Mouse (Mus musculus) limb, embryonic 12.5 days (tissue): ENCODE data around the gene Tnfrsf1a. TPM values are rescaled to one million over a fixed set of nuclear protein-coding genes. Genes with fewer than 3 reads are reported as not detected.

ENCODE experiments used
- ATAC-seq: fragments of 200-750 bp; cut with Nextera tagmentation; 2 replicates; pipeline ENCODE4 v1.8.0; 2017; ENCODE audit warnings: low read depth, moderate TSS enrichment; ENCODE audit not compliant: insufficient number of reproducible peaks, insufficient read depth, low FRiP score, low TSS enrichment
- H3K27ac ChIP-seq: fragments of 300-500 bp; sonication (generic); 2 replicates; pipeline ENCODE4 v1.5.1; 2016; ENCODE audit warnings: mild to moderate bottlenecking, moderate library complexity
- H3K27me3 ChIP-seq: fragments of 300-500 bp; sonication (generic); 2 replicates; pipeline ENCODE4 v1.6.1; 2016; ENCODE audit warnings: mild to moderate bottlenecking, moderate library complexity
- H3K36me3 ChIP-seq: fragments of 300-500 bp; sonication (generic); 2 replicates; pipeline ENCODE4 v1.6.1; 2016; ENCODE audit warnings: mild to moderate bottlenecking, moderate library complexity
- H3K4me1 ChIP-seq: fragments of 300-500 bp; sonication (generic); replicated peaks from 2 replicates; pipeline ENCODE4 v1.6.1; 2016
- H3K4me2 ChIP-seq: fragments of 300-500 bp; sonication (generic); 2 replicates; pipeline ENCODE4 v1.6.1; 2016; ENCODE audit warnings: mild to moderate bottlenecking, moderate library complexity
- H3K4me3 ChIP-seq: fragments of 300-500 bp; sonication (generic); replicated peaks from 2 replicates; pipeline ENCODE4 v1.5.1; 2016; ENCODE audit warnings: mild to moderate bottlenecking
- H3K9ac ChIP-seq: fragments of 300-500 bp; sonication (generic); replicated peaks from 2 replicates; pipeline ENCODE4 v1.6.1; 2016; ENCODE audit warnings: mild to moderate bottlenecking, moderate library complexity
- H3K9me3 ChIP-seq: fragments of 300-500 bp; sonication (generic); 2 replicates; pipeline ENCODE4 v1.6.1; 2016; ENCODE audit warnings: mild to moderate bottlenecking, moderate library complexity
- WGBS: fragments of 180-500 bp; shearing (Covaris S2); methylation state at CpG from one replicate; pipeline ENCODE4 v1.1.7; 2016; 5-methylcytosine and 5-hydroxymethylcytosine counted together
- polyA plus RNA-seq: library from polyadenylated mRNA; unstranded; fragments of >200 nt; fragmentation: Nextera tagmentation; extraction: Ambion mirVana; gene quantifications from 2 replicates; pipeline ENCODE4 v1.2.1, GENCODE M21; 2016

The Tnfrsf1a gene
- polyA plus RNA-seq, 1 experiment from 2014 or later, result 50.3 TPM

- no peak for ATAC-seq
- Histone ChIP-seq H3K4me1 (peaks cover 40% of the 10 kb centered on the region), H3K9me3 (no peaks in the 10 kb centered on the region), H3K4me3 (no peak overlapping the region), H3K9ac (no peak overlapping the region), H3K4me2 (no peak overlapping the region), H3K27me3 (peaks cover 38% of the 10 kb centered on the region), H3K27ac (no peak overlapping the region), H3K36me3 (peaks cover 25% of the 10 kb centered on the region)
- WGBS, result 81% methylated on average over 5 of the region's 5 CpGs
These were observed 16.4 kb downstream of the Tnfrsf1a start for GRCm38 (mm10) chr6:125365522-125365921.

- Histone ChIP-seq H3K27ac (no peak overlapping the region), H3K27me3 (peaks cover 32% of the 10 kb centered on the region), H3K4me3 (no peak overlapping the region), H3K9ac (no peak overlapping the region), H3K9me3 (no peaks in the 10 kb centered on the region), H3K4me2 (no peak overlapping the region), H3K4me1 (peaks cover 40% of the 10 kb centered on the region), H3K36me3 (peaks cover 19% of the 10 kb centered on the region)
- WGBS, result 80% methylated on average over 1 of the region's 1 CpGs
- no peak for ATAC-seq
These were observed 17.0 kb downstream of the Tnfrsf1a start for GRCm38 (mm10) chr6:125366133-125366532.

GRCm38 (mm10) chr6:125367758-125368371 lies 18.7 kb downstream of the Tnfrsf1a start:
- H3K36me3 ChIP-seq, result 0 out of 2 replicates have a peak, but pooled peaks cover 2% of the 10 kb centered on the region
- H3K9me3 ChIP-seq, result no peaks in the 10 kb centered on the region
- H3K4me3 ChIP-seq, result no peak overlapping the region
- peaks cover 28% of the 10 kb centered on the region for H3K27me3 ChIP-seq
- no peak overlapping the region for H3K4me2 ChIP-seq
- WGBS, result 55% methylated on average over 4 of the region's 4 CpGs
- H3K9ac ChIP-seq, result no peak overlapping the region
- peak overlapping the region; percentile 35; the same call in 1 of the 2 replicates for H3K27ac ChIP-seq
- ATAC-seq, result no peak
- peaks cover 36% of the 10 kb centered on the region for H3K4me1 ChIP-seq

DNA sequence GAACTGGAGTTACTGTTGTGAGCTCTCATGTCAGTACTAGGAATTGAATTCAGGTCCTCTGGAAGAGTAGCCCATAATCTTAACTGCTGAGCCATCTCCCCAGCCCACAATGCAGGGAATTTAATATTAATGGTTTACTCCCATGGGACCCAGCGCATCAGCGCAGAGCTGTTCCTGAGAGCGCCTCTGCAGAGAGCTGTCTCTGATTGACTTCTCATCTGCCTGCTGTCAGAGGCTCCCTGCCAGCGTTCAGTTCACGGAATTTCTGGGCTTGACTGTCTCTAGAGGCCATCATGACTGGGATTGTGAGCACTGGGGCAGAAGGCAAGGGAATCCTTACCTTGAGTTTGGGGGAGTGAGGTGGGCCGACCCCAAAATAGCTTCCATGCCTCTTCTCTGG lies 27.9 kb downstream of the Tnfrsf1a start:
- peaks cover 79% of the 10 kb centered on the region for H3K27me3 ChIP-seq
- no peaks in the 10 kb centered on the region for H3K36me3 ChIP-seq
- 66% methylated on average over 6 of the region's 6 CpGs for WGBS
- no peaks in the 10 kb centered on the region for H3K9me3 ChIP-seq
- H3K4me1 ChIP-seq, result peaks cover 22% of the 10 kb centered on the region
- H3K4me2 ChIP-seq, result no peak overlapping the region
- no peak overlapping the region for H3K4me3 ChIP-seq
- H3K9ac ChIP-seq, result no peak overlapping the region
- ATAC-seq, result no peak
- no peak overlapping the region for H3K27ac ChIP-seq

DNA sequence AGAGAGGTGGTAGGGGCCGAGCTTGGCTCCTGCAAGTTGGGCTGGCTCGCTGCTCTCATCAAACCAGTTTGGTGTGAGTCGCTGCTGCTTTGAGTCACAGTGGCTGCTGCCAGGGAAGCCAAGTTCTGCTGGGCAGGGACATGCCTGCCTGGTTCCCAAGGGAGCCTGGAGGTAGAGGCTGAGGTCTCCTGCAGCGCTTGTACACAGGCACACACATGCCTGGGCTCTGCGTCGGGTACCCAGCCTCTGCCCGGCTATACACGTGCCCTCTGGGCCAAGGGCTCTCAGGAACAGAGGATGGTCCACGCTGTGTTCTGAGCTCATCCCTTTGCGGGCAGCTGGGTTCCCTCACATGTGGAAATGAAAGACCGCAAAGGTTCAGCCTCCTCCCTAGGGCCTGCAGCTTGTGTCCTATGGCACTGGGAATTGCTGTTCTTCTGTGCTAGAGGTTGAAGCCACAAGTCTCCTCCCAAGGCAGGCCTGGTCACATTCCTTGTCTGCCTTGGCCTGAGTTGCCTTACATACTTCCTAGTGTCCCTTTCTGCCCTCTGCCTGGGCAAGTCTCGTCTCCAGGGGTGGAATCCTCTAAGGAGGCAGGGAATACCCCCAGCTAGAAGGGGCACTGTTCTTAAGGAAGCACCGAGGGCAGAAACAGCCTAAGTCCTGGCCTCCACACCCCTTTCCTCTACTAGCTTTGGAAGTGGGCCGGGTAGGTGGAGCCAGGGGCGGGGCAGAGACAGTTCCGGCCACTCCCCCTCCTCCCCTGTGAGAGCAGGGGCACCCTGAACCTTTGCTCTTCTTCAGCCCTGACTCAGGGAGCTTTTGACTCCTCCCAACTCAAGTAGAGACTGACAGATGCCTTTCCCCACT lies 28.7 kb downstream of the Tnfrsf1a start:
- H3K4me1 ChIP-seq, result peaks cover 22% of the 10 kb centered on the region
- no peak overlapping the region for H3K4me3 ChIP-seq
- no peak overlapping the region for H3K27ac ChIP-seq
- H3K9ac ChIP-seq, result no peak overlapping the region
- no peaks in the 10 kb centered on the region for H3K36me3 ChIP-seq
- peaks cover 79% of the 10 kb centered on the region for H3K27me3 ChIP-seq
- ATAC-seq, result 0 out of 2 replicates have a peak, but pooled peaks have one; percentile 6
- no peaks in the 10 kb centered on the region for H3K9me3 ChIP-seq
- H3K4me2 ChIP-seq, result no peak overlapping the region
- WGBS, result 30% methylated on average over 16 of the region's 16 CpGs

- Histone ChIP-seq H3K27ac (no peak overlapping the region), H3K4me3 (no peak overlapping the region), H3K4me1 (peaks cover 22% of the 10 kb centered on the region), H3K27me3 (peaks cover 83% of the 10 kb centered on the region), H3K9ac (no peak overlapping the region), H3K4me2 (no peak overlapping the region), H3K36me3 (no peaks in the 10 kb centered on the region), H3K9me3 (no peaks in the 10 kb centered on the region)
- WGBS, result 7% methylated on average over 6 of the region's 6 CpGs
- ATAC-seq, result no peak
These were observed 29.5 kb downstream of the Tnfrsf1a start for GRCm38 (mm10) chr6:125378621-125379020.

DNA sequence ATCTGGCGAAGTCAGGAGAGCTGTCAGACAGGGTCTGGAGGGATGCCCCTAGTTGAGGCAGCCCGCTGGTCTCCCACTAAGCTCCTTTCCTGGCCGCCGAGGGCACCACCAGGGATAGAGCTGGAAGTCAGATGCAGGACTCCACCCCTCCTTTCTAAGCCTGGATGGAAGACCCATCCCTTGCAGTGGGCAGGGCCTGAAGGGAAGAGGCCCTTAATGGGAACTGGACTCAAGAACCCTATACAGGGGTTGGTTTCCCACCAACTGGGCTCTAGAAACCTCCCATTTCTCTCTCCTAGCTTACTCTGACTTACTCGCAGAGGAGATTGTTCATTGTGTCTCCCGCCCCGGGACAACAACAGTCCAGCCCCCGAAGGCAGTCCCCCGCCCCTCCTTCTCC lies 30.6 kb downstream of the Tnfrsf1a start:
- Histone ChIP-seq H3K27ac (no peak overlapping the region), H3K36me3 (no peaks in the 10 kb centered on the region), H3K9ac (no peak overlapping the region), H3K27me3 (peaks cover 85% of the 10 kb centered on the region), H3K4me1 (peaks cover 22% of the 10 kb centered on the region), H3K4me3 (peak overlapping the region; percentile 41), H3K4me2 (peak overlapping the region; percentile 78), H3K9me3 (no peaks in the 10 kb centered on the region)
- no peak for ATAC-seq
- 4% methylated on average over 9 of the region's 9 CpGs for WGBS

DNA sequence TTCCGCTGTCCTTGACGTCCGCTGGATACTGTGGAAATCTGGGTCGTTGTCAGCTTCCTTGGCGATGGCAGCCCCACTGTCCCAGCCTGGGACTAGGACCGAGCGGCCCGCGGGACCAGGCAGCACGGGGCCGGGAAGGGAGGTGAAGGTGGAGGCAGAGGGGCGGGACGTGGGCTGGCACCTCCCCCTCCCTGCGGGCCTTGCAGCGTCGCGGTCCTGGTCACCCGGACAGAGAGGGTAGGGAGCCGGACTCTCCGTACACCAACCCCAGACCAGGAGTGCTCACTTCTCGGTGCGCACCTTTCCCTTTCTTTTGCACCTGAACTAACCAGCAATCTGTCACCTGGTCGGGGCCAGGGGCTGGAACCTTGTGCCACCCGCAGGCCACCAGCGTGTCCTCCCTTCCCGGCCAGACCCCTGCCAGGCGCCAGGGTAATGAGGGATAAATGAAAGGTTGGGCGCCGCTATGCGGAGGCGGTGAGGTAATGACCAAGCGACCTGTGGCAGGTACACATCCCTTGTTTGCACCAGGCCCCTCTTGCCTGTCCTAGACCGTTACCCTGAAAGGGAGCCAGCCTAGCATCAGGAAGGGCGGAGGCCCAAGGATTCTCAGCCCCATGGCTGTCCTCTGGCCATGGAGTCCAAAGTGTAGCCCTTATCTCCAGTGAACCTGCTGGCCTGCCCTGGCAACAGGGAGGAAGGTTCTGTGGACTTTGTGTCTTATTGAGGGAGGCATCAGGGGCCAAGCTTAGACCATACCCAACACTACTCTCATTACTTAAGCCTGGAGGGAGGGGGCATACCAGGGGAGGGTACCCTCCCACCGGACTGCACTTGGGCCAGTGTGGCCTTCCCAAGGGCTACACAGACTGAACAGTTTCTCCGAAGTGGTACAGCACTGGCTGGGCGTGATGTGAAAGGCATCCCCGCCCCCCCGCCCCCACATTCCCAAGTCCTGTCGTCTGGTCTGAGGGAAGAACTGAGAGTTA lies 31.5 kb downstream of the Tnfrsf1a start, which contains the start of gene Plekhg6:
TSS of gene Plekhg6 (minus strand) at position 422 of the 989 bp plus-strand sequence.
- 7% methylated on average over 40 of the region's 40 CpGs for WGBS
- peak within 1 kb of the TSS; percentile 47 for H3K9ac ChIP-seq
- no peaks in the 10 kb centered on the region for H3K9me3 ChIP-seq
- H3K36me3 ChIP-seq, result no peaks in the 10 kb centered on the region
- H3K4me2 ChIP-seq, result peak within 1 kb of the TSS; percentile 78
- ATAC-seq, result no peak
- H3K27me3 ChIP-seq, result peaks cover 80% of the 10 kb centered on the region
- peaks cover 22% of the 10 kb centered on the region for H3K4me1 ChIP-seq
- no peak within 1 kb of the TSS for H3K27ac ChIP-seq
- H3K4me3 ChIP-seq, result peak within 1 kb of the TSS; percentile 41

DNA sequence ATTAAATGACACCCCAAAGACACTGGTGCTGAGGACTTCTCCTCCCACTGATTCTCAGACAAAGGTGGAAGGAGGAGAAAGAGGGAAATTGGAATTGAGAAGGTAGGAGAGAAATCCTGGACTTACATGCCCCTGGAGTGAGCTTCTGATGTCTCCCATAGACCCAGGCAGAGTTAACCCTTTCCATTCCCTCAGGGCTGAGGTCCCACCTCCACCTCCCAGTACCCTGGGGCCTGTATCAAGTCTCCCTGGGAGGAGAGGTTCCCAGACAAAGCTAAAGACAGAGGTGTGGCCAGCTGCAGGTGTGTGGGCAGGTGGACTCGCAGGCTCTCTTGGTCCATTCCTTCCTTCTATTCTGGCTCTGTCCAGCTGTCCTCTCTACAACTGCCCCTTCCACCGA lies 32.9 kb downstream of the Tnfrsf1a start:
- Histone ChIP-seq H3K36me3 (no peaks in the 10 kb centered on the region), H3K9me3 (no peaks in the 10 kb centered on the region), H3K4me2 (no peak overlapping the region), H3K4me3 (no peak overlapping the region), H3K27me3 (peaks cover 76% of the 10 kb centered on the region), H3K4me1 (peaks cover 22% of the 10 kb centered on the region), H3K27ac (no peak overlapping the region), H3K9ac (no peak overlapping the region)
- 74% methylated on average over 2 of the region's 2 CpGs for WGBS
- ATAC-seq, result no peak

- no peak for ATAC-seq
- peaks cover 43% of the 10 kb centered on the region for H3K27me3 ChIP-seq
- WGBS, result 60% methylated on average over 11 of the region's 11 CpGs
These were observed 36.2 kb downstream of the Tnfrsf1a start for GRCm38 (mm10) chr6:125385066-125385974.

More at GRCm38 (mm10) chr6:125385066-125385974, 36.2 kb downstream of the Tnfrsf1a start:
- Histone ChIP-seq H3K4me2 (no peak overlapping the region), H3K4me1 (peaks cover 4% of the 10 kb centered on the region), H3K36me3 (no peaks in the 10 kb centered on the region), H3K9ac (no peak overlapping the region), H3K9me3 (no peaks in the 10 kb centered on the region), H3K27ac (no peak overlapping the region), H3K4me3 (no peak overlapping the region)
